Mouse (Mus musculus) embryonic facial prominence, embryonic 14.5 days (tissue): Measurements from ENCODE around the gene Mrgpra6. TPM values are rescaled to one million over a fixed set of nuclear protein-coding genes. Genes with fewer than 3 reads are reported as not detected.

Experiments used
- polyA plus RNA-seq: library from polyadenylated mRNA; unstranded; fragments of >200 nt; fragmentation: Nextera tagmentation; extraction: Ambion mirVana; gene quantifications from 2 replicates; pipeline ENCODE4 v1.2.1, GENCODE M21; 2014

Mrgpra6 gene
- polyA plus RNA-seq, 1 experiment from 2014 or later = not detected

Other genes with a start within 250 kb of the Mrgpra6 start
- gene Uevld, start 246.4 kb downstream of the Mrgpra6 start, polyA plus RNA-seq = 9.7 and 11.0 TPM in 2 replicates
- gene Gm9999, start 221.3 kb downstream of the Mrgpra6 start, polyA plus RNA-seq = not detected in 2 replicates
- 22.1 and 23.1 TPM in 2 replicates for gene Spty2d1, start 196.5 kb downstream of the Mrgpra6 start, polyA plus RNA-seq
- 19.6 and 25.9 TPM in 2 replicates for gene Tmem86a, start 154.3 kb downstream of the Mrgpra6 start, polyA plus RNA-seq
- gene Ptpn5, start 71.2 kb downstream of the Mrgpra6 start, polyA plus RNA-seq = 2.0 and 3.0 TPM in 2 replicates
- gene Mrgpra9, start 47.9 kb upstream of the Mrgpra6 start, polyA plus RNA-seq = not detected in 2 replicates
- gene Mrgpra1, start 149.3 kb upstream of the Mrgpra6 start, polyA plus RNA-seq = 0.15 and 0.20 TPM in 2 replicates
- gene Mrgpra2a, start 247.2 kb upstream of the Mrgpra6 start, polyA plus RNA-seq = 0.14 TPM in 1 of 2 replicates, not detected in the other